ENCODE assay signal across 7 mouse cellular contexts in genomic region chr2:156420694-156421380, GRCm38 (mm10). TPM values are rescaled to one million over a fixed set of nuclear protein-coding genes. Genes with fewer than 3 reads are reported as not detected.
DNase-seq lines count a peak whose midpoint lies in the region; ATAC-seq lines count a peak whose summit lies in the region.

TSS of gene Epb41l1 (plus strand) at chr2:156420909.

- H3K36me3 ChIP-seq in forebrain, embryonic 13.5 days (ENCODE audit: poor library complexity, severe bottlenecking), result no peaks in the 10 kb centered on the region
- H3K36me3 ChIP-seq in hindbrain, embryonic 11.5 days (ENCODE audit: control insufficient read depth, insufficient read depth, low read length), result no peaks in the 10 kb centered on the region

- ATAC-seq in forebrain, embryonic 13.5 days, result peak; percentile 72
- ATAC-seq in hindbrain, embryonic 11.5 days (ENCODE audit: low FRiP score), result peak; percentile 77

- peaks cover 18% of the 10 kb centered on the region for H3K4me1 ChIP-seq in forebrain, embryonic 13.5 days
- peaks cover 5% of the 10 kb centered on the region; the same call in 1 of the 2 replicates for H3K4me1 ChIP-seq in hindbrain, embryonic 11.5 days (replicated peaks; ENCODE audit: control insufficient read depth, insufficient read depth, low read length)

- H3K27ac ChIP-seq in forebrain, embryonic 13.5 days, result peak within 1 kb of the TSS; percentile 75
- H3K27ac ChIP-seq in hindbrain, embryonic 11.5 days (ENCODE audit: low read depth, low read length), result peak within 1 kb of the TSS; percentile 67

- H3K4me3 ChIP-seq in forebrain, embryonic 13.5 days, result peak within 1 kb of the TSS; percentile 63
- H3K4me3 ChIP-seq in hindbrain, embryonic 11.5 days (ENCODE audit: low read depth, low read length), result peak within 1 kb of the TSS; percentile 62

- peaks cover 56% of the 10 kb centered on the region for H3K27me3 ChIP-seq in forebrain, embryonic 13.5 days
- peaks cover 21% of the 10 kb centered on the region for H3K27me3 ChIP-seq in hindbrain, embryonic 11.5 days (ENCODE audit: control insufficient read depth, insufficient read depth, low read length)

- WGBS in forebrain, embryonic 13.5 days, result under 1% methylated on average over 49 of the region's 76 CpGs
- WGBS in hindbrain, embryonic 11.5 days, result under 1% methylated on average over 59 of the region's 76 CpGs

- H3K4me2 ChIP-seq in forebrain, embryonic 13.5 days, result peak within 1 kb of the TSS; percentile 91
- peak within 1 kb of the TSS; percentile 97 for H3K4me2 ChIP-seq in hindbrain, embryonic 11.5 days (replicated peaks; ENCODE audit: low read depth, low read length)

- DNase-seq in MN1 (ENCODE audit: low spot score), result peak; percentile 79
- peak; percentile 87 for DNase-seq in adrenal gland, postnatal 36 days
- DNase-seq in hindbrain, embryonic 11.5 days (ENCODE audit: low spot score), result peak; percentile 67
- DNase-seq in layer of hippocampus, postnatal 36 days, result peak in 1 of 2 experiments; percentile 35
- DNase-seq in lung, postnatal 36 days, result peak; percentile 64
- DNase-seq in retina, embryonic 14.5 days (ENCODE audit: low spot score), result peak; percentile 61

- H3K9me3 ChIP-seq in forebrain, embryonic 13.5 days (replicated peaks), result no peaks in the 10 kb centered on the region
- H3K9me3 ChIP-seq in hindbrain, embryonic 11.5 days (ENCODE audit: control insufficient read depth, low read length), result no peaks in the 10 kb centered on the region

- H3K9ac ChIP-seq in forebrain, embryonic 13.5 days, result peak within 1 kb of the TSS; percentile 80
- peak within 1 kb of the TSS; percentile 75 for H3K9ac ChIP-seq in hindbrain, embryonic 11.5 days (ENCODE audit: low read depth, low read length)

RNA-seq across cellular contexts. Expression of gene Epb41l1, which starts in this region (rescaled TPM):
- 10 to 100 TPM; 49.7 to 67.5 TPM for total RNA-seq in adrenal gland, postnatal 36 days (2021)
- polyA plus RNA-seq in forebrain, embryonic 13.5 days (2015; fragmentation: Nextera tagmentation; extraction: Ambion mirVana), result 5.3 and 7.1 TPM in 2 replicates
- 4.0 and 5.0 TPM in 2 replicates for polyA plus RNA-seq in hindbrain, embryonic 11.5 days (2014; fragmentation: Nextera tagmentation; extraction: Ambion mirVana)
- total RNA-seq in layer of hippocampus, postnatal 36 days (2021), result 100 to 1,000 TPM; 317 to 355 TPM

Comparison
In these comparisons a context has a peak if more than half of its experiments do, and no peak if none do; other contexts are left out.
1. RNA of gene Epb41l1 (total RNA-seq): 317 to 355 TPM in layer of hippocampus, postnatal 36 days; 49.7 to 67.5 TPM in adrenal gland, postnatal 36 days; every median in the first group is over 4 times any median in the second.